Mouse (Mus musculus): ENCODE measurements at regions not wholly inside any gene's neighbourhood (a gene's known extent, or its start where the extent isn't known, plus 50 kb on each side); places are given as distances from the start of the nearest gene placed in this dataset.

- WGBS = 88% methylated on average over 2 of the region's 2 CpGs
- Histone ChIP-seq H3K27ac (ENCODE audit: low read depth, low read length) (no peak overlapping the region), H3K9ac (replicated peaks; ENCODE audit: low read depth, low read length) (no peak overlapping the region), H3K36me3 (ENCODE audit: control insufficient read depth, insufficient read depth, low read length) (no peaks in the 10 kb centered on the region), H3K4me1 (ENCODE audit: control insufficient read depth, insufficient read depth, low read length) (no peaks in the 10 kb centered on the region), H3K27me3 (ENCODE audit: control insufficient read depth, insufficient read depth, low read length) (no peaks in the 10 kb centered on the region), H3K9me3 (ENCODE audit: control insufficient read depth, low read length) (no peaks in the 10 kb centered on the region), H3K4me3 (ENCODE audit: low read depth, low read length) (no peak overlapping the region), H3K4me2 (ENCODE audit: low read depth, low read length) (no peak overlapping the region)
- ATAC-seq (ENCODE audit: low read depth) = no peak
These were observed 778.8 kb upstream of the Fam84a start for GRCm38 (mm10) chr12:14930702-14931101.

- Histone ChIP-seq H3K4me2 (ENCODE audit: low read depth, low read length) (no peak overlapping the region), H3K4me1 (ENCODE audit: control insufficient read depth, insufficient read depth, low read length) (no peaks in the 10 kb centered on the region), H3K9me3 (ENCODE audit: control insufficient read depth, low read length) (no peaks in the 10 kb centered on the region), H3K36me3 (ENCODE audit: control insufficient read depth, insufficient read depth, low read length) (no peaks in the 10 kb centered on the region), H3K4me3 (ENCODE audit: low read depth, low read length) (no peak overlapping the region), H3K27me3 (ENCODE audit: control insufficient read depth, insufficient read depth, low read length) (no peaks in the 10 kb centered on the region), H3K9ac (replicated peaks; ENCODE audit: low read depth, low read length) (no peak overlapping the region), H3K27ac (ENCODE audit: low read depth, low read length) (no peak overlapping the region)
- WGBS = 26% methylated on average over 1 of the region's 1 CpGs
- peak; percentile 24; the same call in 1 of the 2 replicates for ATAC-seq (ENCODE audit: low read depth)
These were observed 775.7 kb upstream of the Fam84a start for GRCm38 (mm10) chr12:14927580-14927979.

GRCm38 (mm10) chr12:14923768-14924167 lies 771.9 kb upstream of the Fam84a start:
- H3K4me2 ChIP-seq (ENCODE audit: low read depth, low read length) = no peak overlapping the region
- no peak overlapping the region for H3K27ac ChIP-seq (ENCODE audit: low read depth, low read length)
- no peaks in the 10 kb centered on the region for H3K27me3 ChIP-seq (ENCODE audit: control insufficient read depth, insufficient read depth, low read length)
- no peak for ATAC-seq (ENCODE audit: low read depth)
- H3K36me3 ChIP-seq (ENCODE audit: control insufficient read depth, insufficient read depth, low read length) = no peaks in the 10 kb centered on the region
- H3K9ac ChIP-seq (replicated peaks; ENCODE audit: low read depth, low read length) = no peak overlapping the region
- H3K9me3 ChIP-seq (ENCODE audit: control insufficient read depth, low read length) = no peaks in the 10 kb centered on the region
- no peak overlapping the region for H3K4me3 ChIP-seq (ENCODE audit: low read depth, low read length)
- H3K4me1 ChIP-seq (ENCODE audit: control insufficient read depth, insufficient read depth, low read length) = no peaks in the 10 kb centered on the region

GRCm38 (mm10) chr12:14911931-14912330 lies 760.1 kb upstream of the Fam84a start:
- H3K36me3 ChIP-seq (ENCODE audit: control insufficient read depth, insufficient read depth, low read length) = no peaks in the 10 kb centered on the region
- no peak for ATAC-seq (ENCODE audit: low read depth)
- no peaks in the 10 kb centered on the region for H3K9me3 ChIP-seq (ENCODE audit: control insufficient read depth, low read length)
- H3K4me2 ChIP-seq (ENCODE audit: low read depth, low read length) = no peak overlapping the region
- H3K4me1 ChIP-seq (ENCODE audit: control insufficient read depth, insufficient read depth, low read length) = no peaks in the 10 kb centered on the region
- H3K27ac ChIP-seq (ENCODE audit: low read depth, low read length) = no peak overlapping the region
- WGBS = 82% methylated on average over 4 of the region's 4 CpGs
- no peak overlapping the region for H3K9ac ChIP-seq (replicated peaks; ENCODE audit: low read depth, low read length)
- H3K4me3 ChIP-seq (ENCODE audit: low read depth, low read length) = no peak overlapping the region
- H3K27me3 ChIP-seq (ENCODE audit: control insufficient read depth, insufficient read depth, low read length) = no peaks in the 10 kb centered on the region

GRCm38 (mm10) chr12:14883136-14883535 lies 731.3 kb upstream of the Fam84a start:
- no peaks in the 10 kb centered on the region for H3K36me3 ChIP-seq (ENCODE audit: control insufficient read depth, insufficient read depth, low read length)
- no peaks in the 10 kb centered on the region for H3K9me3 ChIP-seq (ENCODE audit: control insufficient read depth, low read length)
- no peaks in the 10 kb centered on the region for H3K27me3 ChIP-seq (ENCODE audit: control insufficient read depth, insufficient read depth, low read length)
- no peak for ATAC-seq (ENCODE audit: low read depth)
- no peak overlapping the region for H3K27ac ChIP-seq (ENCODE audit: low read depth, low read length)
- no peaks in the 10 kb centered on the region for H3K4me1 ChIP-seq (ENCODE audit: control insufficient read depth, insufficient read depth, low read length)
- WGBS = 95% methylated on average over 4 of the region's 4 CpGs
- H3K4me3 ChIP-seq (ENCODE audit: low read depth, low read length) = no peak overlapping the region
- no peak overlapping the region for H3K9ac ChIP-seq (replicated peaks; ENCODE audit: low read depth, low read length)
- no peak overlapping the region for H3K4me2 ChIP-seq (ENCODE audit: low read depth, low read length)

GRCm38 (mm10) chr12:14880458-14880857 lies 728.6 kb upstream of the Fam84a start:
- no peaks in the 10 kb centered on the region for H3K36me3 ChIP-seq (ENCODE audit: control insufficient read depth, insufficient read depth, low read length)
- no peaks in the 10 kb centered on the region for H3K4me1 ChIP-seq (ENCODE audit: control insufficient read depth, insufficient read depth, low read length)
- no peak overlapping the region for H3K9ac ChIP-seq (replicated peaks; ENCODE audit: low read depth, low read length)
- no peaks in the 10 kb centered on the region for H3K27me3 ChIP-seq (ENCODE audit: control insufficient read depth, insufficient read depth, low read length)
- no peaks in the 10 kb centered on the region for H3K9me3 ChIP-seq (ENCODE audit: control insufficient read depth, low read length)
- H3K4me2 ChIP-seq (ENCODE audit: low read depth, low read length) = no peak overlapping the region
- no peak overlapping the region for H3K27ac ChIP-seq (ENCODE audit: low read depth, low read length)
- ATAC-seq (ENCODE audit: low read depth) = no peak
- no peak overlapping the region for H3K4me3 ChIP-seq (ENCODE audit: low read depth, low read length)

GRCm38 (mm10) chr12:14875290-14875689 lies 723.4 kb upstream of the Fam84a start:
- H3K9ac ChIP-seq (replicated peaks; ENCODE audit: low read depth, low read length) = no peak overlapping the region

GRCm38 (mm10) chr12:14871336-14871910 lies 719.6 kb upstream of the Fam84a start:
- ATAC-seq (ENCODE audit: low read depth) = peak; percentile 44; the same call in 1 of the 2 replicates
- WGBS = 47% methylated on average over 3 of the region's 3 CpGs
- no peaks in the 10 kb centered on the region for H3K4me1 ChIP-seq (ENCODE audit: control insufficient read depth, insufficient read depth, low read length)
- H3K27me3 ChIP-seq (ENCODE audit: control insufficient read depth, insufficient read depth, low read length) = no peaks in the 10 kb centered on the region
- H3K9me3 ChIP-seq (ENCODE audit: control insufficient read depth, low read length) = no peaks in the 10 kb centered on the region
- no peak overlapping the region for H3K27ac ChIP-seq (ENCODE audit: low read depth, low read length)
- H3K4me2 ChIP-seq (ENCODE audit: low read depth, low read length) = no peak overlapping the region
- H3K4me3 ChIP-seq (ENCODE audit: low read depth, low read length) = no peak overlapping the region
- H3K9ac ChIP-seq (replicated peaks; ENCODE audit: low read depth, low read length) = no peak overlapping the region
- H3K36me3 ChIP-seq (ENCODE audit: control insufficient read depth, insufficient read depth, low read length) = no peaks in the 10 kb centered on the region

More at GRCm38 (mm10) chr12:14875290-14875689, 723.4 kb upstream of the Fam84a start:
- Histone ChIP-seq H3K9me3 (ENCODE audit: control insufficient read depth, low read length) (no peaks in the 10 kb centered on the region), H3K4me3 (ENCODE audit: low read depth, low read length) (no peak overlapping the region), H3K4me1 (ENCODE audit: control insufficient read depth, insufficient read depth, low read length) (no peaks in the 10 kb centered on the region), H3K4me2 (ENCODE audit: low read depth, low read length) (no peak overlapping the region), H3K27me3 (ENCODE audit: control insufficient read depth, insufficient read depth, low read length) (no peaks in the 10 kb centered on the region), H3K27ac (ENCODE audit: low read depth, low read length) (no peak overlapping the region), H3K36me3 (ENCODE audit: control insufficient read depth, insufficient read depth, low read length) (no peaks in the 10 kb centered on the region)
- 42% methylated on average over 3 of the region's 3 CpGs for WGBS
- no peak for ATAC-seq (ENCODE audit: low read depth)

- Histone ChIP-seq H3K4me3 (ENCODE audit: low read depth, low read length) (no peak overlapping the region), H3K27me3 (ENCODE audit: control insufficient read depth, insufficient read depth, low read length) (no peaks in the 10 kb centered on the region), H3K9me3 (ENCODE audit: control insufficient read depth, low read length) (no peaks in the 10 kb centered on the region), H3K4me2 (ENCODE audit: low read depth, low read length) (no peak overlapping the region), H3K36me3 (ENCODE audit: control insufficient read depth, insufficient read depth, low read length) (no peaks in the 10 kb centered on the region), H3K27ac (ENCODE audit: low read depth, low read length) (no peak overlapping the region), H3K4me1 (ENCODE audit: control insufficient read depth, insufficient read depth, low read length) (no peaks in the 10 kb centered on the region), H3K9ac (replicated peaks; ENCODE audit: low read depth, low read length) (no peak overlapping the region)
- ATAC-seq (ENCODE audit: low read depth) = no peak
- 81% methylated on average over 1 of the region's 1 CpGs for WGBS
These were observed 708.1 kb upstream of the Fam84a start for GRCm38 (mm10) chr12:14859809-14860570.

All from neural tube, embryonic 14.5 days (tissue).